Mouse (Mus musculus) heart, embryonic 10.5 days (tissue): Measurements from ENCODE around the gene Smap1. TPM values are rescaled to one million over a fixed set of nuclear protein-coding genes. Genes with fewer than 3 reads are reported as not detected.
"Not testable (repeated sequence)": the region's sequence is repeated elsewhere in the genome, so short reads cannot be mapped to it uniquely, and the experiment has no call there.

Source experiments
- DNase-seq: peaks from one replicate; pipeline ENCODE4 v3.0.0-alpha.2; 2017; ENCODE audit warnings: low spot score
- H3K27ac ChIP-seq: fragments of 300-500 bp; sonication (generic); 2 replicates; pipeline ENCODE4 v1.5.1; 2016; ENCODE audit warnings: mild to moderate bottlenecking
- H3K27me3 ChIP-seq: fragments of 300-500 bp; sonication (generic); 2 replicates; pipeline ENCODE4 v1.6.1; 2016; ENCODE audit warnings: mild to moderate bottlenecking; ENCODE audit not compliant: poor library complexity, insufficient read depth, severe bottlenecking
- H3K36me3 ChIP-seq: fragments of 300-500 bp; sonication (generic); 2 replicates; pipeline ENCODE4 v1.6.1; 2016; ENCODE audit warnings: mild to moderate bottlenecking, moderate library complexity
- H3K4me1 ChIP-seq: fragments of 300-500 bp; sonication (generic); 2 replicates; pipeline ENCODE4 v1.6.1; 2016; ENCODE audit warnings: mild to moderate bottlenecking
- H3K4me3 ChIP-seq: fragments of 300-500 bp; sonication (generic); 2 replicates; pipeline ENCODE4 v1.5.1; 2016; ENCODE audit warnings: mild to moderate bottlenecking, moderate library complexity
- H3K9me3 ChIP-seq: fragments of 300-500 bp; sonication (generic); 2 replicates; pipeline ENCODE4 v1.6.1; 2016; ENCODE audit warnings: mild to moderate bottlenecking, moderate library complexity
- WGBS: fragments of 180-500 bp; shearing (Covaris S2); methylation state at CpG from one replicate; pipeline ENCODE4 v1.1.7; 2016; 5-methylcytosine and 5-hydroxymethylcytosine counted together
- polyA plus RNA-seq: library from polyadenylated mRNA; unstranded; fragments of >200 nt; fragmentation: Nextera tagmentation; extraction: Ambion mirVana; gene quantifications from 2 replicates; pipeline ENCODE4 v1.2.1, GENCODE M21; 2016

Smap1 gene
- 40.7 and 42.2 TPM in 2 replicates for polyA plus RNA-seq

- 1% methylated on average over 103 of the region's 113 CpGs for WGBS
Observed at GRCm38 (mm10) chr1:23921711-23922529, at the start of gene Smap1. Gene Smap1 (minus strand): TSS chr1:23922317.

GRCm38 (mm10) chr1:23971159-23971558 is 49.0 kb upstream of the Smap1 start:
- not testable (repeated sequence) for H3K4me3 ChIP-seq, H3K27me3 ChIP-seq, DNase-seq, H3K36me3 ChIP-seq, H3K27ac ChIP-seq, H3K9me3 ChIP-seq, H3K4me1 ChIP-seq
- WGBS, result 87% methylated on average over 4 of the region's 4 CpGs

More at GRCm38 (mm10) chr1:23921711-23922529, at the start of gene Smap1:
- Histone ChIP-seq H3K36me3 (no peaks in the 10 kb centered on the region), H3K27ac (peak within 1 kb of the TSS; percentile 98), H3K4me3 (peak within 1 kb of the TSS; percentile 95), H3K9me3 (no peaks in the 10 kb centered on the region), H3K27me3 (no peaks in the 10 kb centered on the region), H3K4me1 (peaks cover 25% of the 10 kb centered on the region; the same call in 1 of the 2 replicates)
- peak; percentile 87 for DNase-seq

- H3K27ac ChIP-seq, result no peak overlapping the region
- 82% methylated on average over 9 of the region's 9 CpGs for WGBS
- DNase-seq, result no peak
- H3K4me3 ChIP-seq, result no peak overlapping the region
- H3K9me3 ChIP-seq, result no peaks in the 10 kb centered on the region
- no peaks in the 10 kb centered on the region for H3K27me3 ChIP-seq
- H3K4me1 ChIP-seq, result 0 out of 2 replicates have a peak, but pooled peaks cover 3% of the 10 kb centered on the region
- H3K36me3 ChIP-seq, result no peaks in the 10 kb centered on the region
Observed at GRCm38 (mm10) chr1:23968027-23968725, 46.1 kb upstream of the Smap1 start.

GRCm38 (mm10) chr1:23966226-23966625 is 44.1 kb upstream of the Smap1 start:
- no peak for DNase-seq
- H3K36me3 ChIP-seq, result no peaks in the 10 kb centered on the region
- H3K27me3 ChIP-seq, result no peaks in the 10 kb centered on the region
- H3K27ac ChIP-seq, result no peak overlapping the region
- no peak overlapping the region for H3K4me3 ChIP-seq
- WGBS, result 26% methylated on average over 1 of the region's 1 CpGs
- H3K4me1 ChIP-seq, result 0 out of 2 replicates have a peak, but pooled peaks cover 3% of the 10 kb centered on the region
- H3K9me3 ChIP-seq, result no peaks in the 10 kb centered on the region

- DNase-seq, result no peak
- no peak overlapping the region for H3K27ac ChIP-seq
- H3K4me3 ChIP-seq, result peak overlapping the region; percentile 53
- 12% methylated on average over 6 of the region's 6 CpGs for WGBS
- no peaks in the 10 kb centered on the region for H3K36me3 ChIP-seq
- peaks cover 10% of the 10 kb centered on the region for H3K4me1 ChIP-seq
- no peaks in the 10 kb centered on the region for H3K27me3 ChIP-seq
- H3K9me3 ChIP-seq, result no peaks in the 10 kb centered on the region
Observed at GRCm38 (mm10) chr1:23959415-23959732, 37.3 kb upstream of the Smap1 start.

- no peaks in the 10 kb centered on the region for H3K27me3 ChIP-seq
- H3K9me3 ChIP-seq, result no peaks in the 10 kb centered on the region
- H3K4me3 ChIP-seq, result peak overlapping the region; percentile 53
- H3K4me1 ChIP-seq, result peaks cover 10% of the 10 kb centered on the region
- DNase-seq, result no peak
- no peaks in the 10 kb centered on the region for H3K36me3 ChIP-seq
- no peak overlapping the region for H3K27ac ChIP-seq
- 12% methylated on average over 13 of the region's 13 CpGs for WGBS
Observed at GRCm38 (mm10) chr1:23958668-23959414, 36.7 kb upstream of the Smap1 start.

- WGBS, result 87% methylated on average over 6 of the region's 6 CpGs
- no peak for DNase-seq
- no peaks in the 10 kb centered on the region for H3K27me3 ChIP-seq
- no peak overlapping the region for H3K27ac ChIP-seq
- H3K9me3 ChIP-seq, result no peaks in the 10 kb centered on the region
- peaks cover 10% of the 10 kb centered on the region for H3K4me1 ChIP-seq
- no peaks in the 10 kb centered on the region for H3K36me3 ChIP-seq
- H3K4me3 ChIP-seq, result no peak overlapping the region
Observed at GRCm38 (mm10) chr1:23958101-23958500, 36.0 kb upstream of the Smap1 start.

GRCm38 (mm10) chr1:23955539-23955938 is 33.4 kb upstream of the Smap1 start:
- no peak for DNase-seq
- no peaks in the 10 kb centered on the region for H3K36me3 ChIP-seq
- H3K4me1 ChIP-seq, result peaks cover 10% of the 10 kb centered on the region
- no peak overlapping the region for H3K4me3 ChIP-seq
- no peaks in the 10 kb centered on the region for H3K27me3 ChIP-seq
- WGBS, result 85% methylated on average over 4 of the region's 4 CpGs
- no peaks in the 10 kb centered on the region for H3K9me3 ChIP-seq
- H3K27ac ChIP-seq, result no peak overlapping the region

GRCm38 (mm10) chr1:23953921-23954320 is 31.8 kb upstream of the Smap1 start:
- Histone ChIP-seq H3K9me3 (no peaks in the 10 kb centered on the region), H3K4me1 (peaks cover 4% of the 10 kb centered on the region), H3K36me3 (no peaks in the 10 kb centered on the region), H3K27ac (no peak overlapping the region), H3K27me3 (no peaks in the 10 kb centered on the region), H3K4me3 (no peak overlapping the region)
- WGBS, result 83% methylated on average over 13 of the region's 13 CpGs
- DNase-seq, result no peak

- 85% methylated on average over 15 of the region's 15 CpGs for WGBS
- H3K9me3 ChIP-seq, result no peaks in the 10 kb centered on the region
- H3K27ac ChIP-seq, result no peak overlapping the region
- no peaks in the 10 kb centered on the region for H3K27me3 ChIP-seq
- no peaks in the 10 kb centered on the region for H3K36me3 ChIP-seq
- DNase-seq, result no peak
- H3K4me1 ChIP-seq, result no peaks in the 10 kb centered on the region
- H3K4me3 ChIP-seq, result no peak overlapping the region
Observed at GRCm38 (mm10) chr1:23948778-23949699, 26.9 kb upstream of the Smap1 start.

GRCm38 (mm10) chr1:23948290-23948689 is 26.2 kb upstream of the Smap1 start:
- Histone ChIP-seq H3K27me3 (no peaks in the 10 kb centered on the region), H3K9me3 (no peaks in the 10 kb centered on the region), H3K4me3 (no peak overlapping the region), H3K4me1 (no peaks in the 10 kb centered on the region), H3K36me3 (no peaks in the 10 kb centered on the region), H3K27ac (no peak overlapping the region)
- 71% methylated on average over 7 of the region's 7 CpGs for WGBS
- DNase-seq, result no peak

GRCm38 (mm10) chr1:23944076-23944475 is 22.0 kb upstream of the Smap1 start:
- H3K27me3 ChIP-seq, result no peaks in the 10 kb centered on the region
- H3K9me3 ChIP-seq, result no peaks in the 10 kb centered on the region
- 92% methylated on average over 1 of the region's 1 CpGs for WGBS
- no peaks in the 10 kb centered on the region for H3K36me3 ChIP-seq
- no peaks in the 10 kb centered on the region for H3K4me1 ChIP-seq
- DNase-seq, result no peak
- H3K4me3 ChIP-seq, result no peak overlapping the region
- no peak overlapping the region for H3K27ac ChIP-seq
